Mouse (Mus musculus): ENCODE data around the gene Paqr5. TPM values are rescaled to one million over a fixed set of nuclear protein-coding genes. Genes with fewer than 3 reads are reported as not detected.

Gene Paqr5
- polyA plus RNA-seq, 1 experiment from 2014 or later = 0.25 TPM

- no peaks in the 10 kb centered on the region for H3K9me3 ChIP-seq (ENCODE audit: control insufficient read depth, low read length)
- H3K27me3 ChIP-seq (replicated peaks; ENCODE audit: control insufficient read depth, insufficient read depth, low read length) = no peaks in the 10 kb centered on the region
- 92% methylated on average over 5 of the region's 5 CpGs for WGBS
- H3K4me3 ChIP-seq (replicated peaks; ENCODE audit: low read length) = no peak overlapping the region
- H3K4me2 ChIP-seq (ENCODE audit: low read length) = no peak overlapping the region
- ATAC-seq = no peak
- H3K36me3 ChIP-seq (ENCODE audit: control insufficient read depth, insufficient read depth) = peaks cover 6% of the 10 kb centered on the region
- peaks cover 4% of the 10 kb centered on the region; the same call in 1 of the 2 replicates for H3K4me1 ChIP-seq (replicated peaks; ENCODE audit: control insufficient read depth, insufficient read depth, low read length)
- no peak overlapping the region for H3K9ac ChIP-seq (replicated peaks; ENCODE audit: low read depth, low read length)
- H3K27ac ChIP-seq (ENCODE audit: low read length) = no peak overlapping the region
Observed at GRCm38 (mm10) chr9:61919464-61919863, 107.2 kb downstream of the Paqr5 start.

DNA sequence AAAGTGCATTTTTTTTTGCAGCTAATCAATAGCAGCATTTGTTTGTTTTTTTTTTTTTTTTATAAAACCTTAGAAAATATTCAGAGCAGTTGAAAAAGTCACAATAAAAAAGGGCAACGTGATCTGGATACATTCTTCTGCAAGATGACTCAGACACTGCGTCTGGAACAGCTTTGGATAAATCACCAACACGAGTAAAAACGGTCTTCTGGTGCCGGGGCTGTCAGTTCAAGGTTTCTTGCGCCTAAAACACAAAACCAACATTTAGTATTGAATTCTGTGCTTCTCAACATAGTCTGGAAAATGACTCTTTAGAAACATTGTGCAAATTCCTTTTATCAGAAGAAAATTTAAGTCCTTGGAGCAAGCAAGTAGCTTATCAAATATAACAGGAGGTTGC, 109.2 kb downstream of the Paqr5 start:
- Histone ChIP-seq H3K27me3 (replicated peaks; ENCODE audit: control insufficient read depth, insufficient read depth, low read length) (no peaks in the 10 kb centered on the region), H3K4me1 (replicated peaks; ENCODE audit: control insufficient read depth, insufficient read depth, low read length) (peaks cover 16% of the 10 kb centered on the region), H3K4me2 (ENCODE audit: low read length) (no peak overlapping the region), H3K27ac (ENCODE audit: low read length) (no peak overlapping the region), H3K9ac (replicated peaks; ENCODE audit: low read depth, low read length) (no peak overlapping the region), H3K4me3 (replicated peaks; ENCODE audit: low read length) (no peak overlapping the region), H3K36me3 (ENCODE audit: control insufficient read depth, insufficient read depth) (peaks cover 6% of the 10 kb centered on the region), H3K9me3 (ENCODE audit: control insufficient read depth, low read length) (no peaks in the 10 kb centered on the region)
- ATAC-seq = no peak
- WGBS = 96% methylated on average over 6 of the region's 6 CpGs

DNA sequence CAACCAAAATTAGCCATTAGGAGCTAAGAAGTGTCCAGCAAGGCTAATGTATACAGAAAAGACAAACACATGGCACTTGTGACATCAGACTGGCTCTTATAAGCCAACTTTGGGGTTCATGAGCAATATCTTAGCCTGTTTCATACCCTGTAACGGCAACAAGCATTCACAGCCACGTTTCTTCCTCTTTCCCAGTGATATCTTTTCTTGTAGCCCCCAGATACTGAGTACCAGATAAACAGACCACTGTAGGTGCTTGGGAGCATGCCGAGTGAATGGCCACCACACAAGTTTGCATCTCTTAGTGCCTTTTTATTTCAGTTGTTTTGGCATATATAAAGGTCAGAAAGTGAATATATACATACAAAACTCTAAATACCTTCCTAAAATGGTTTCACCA, 109.7 kb downstream of the Paqr5 start:
- H3K27me3 ChIP-seq (replicated peaks; ENCODE audit: control insufficient read depth, insufficient read depth, low read length) = no peaks in the 10 kb centered on the region
- H3K4me1 ChIP-seq (replicated peaks; ENCODE audit: control insufficient read depth, insufficient read depth, low read length) = peaks cover 19% of the 10 kb centered on the region
- no peak overlapping the region for H3K4me2 ChIP-seq (ENCODE audit: low read length)
- H3K27ac ChIP-seq (ENCODE audit: low read length) = no peak overlapping the region
- H3K4me3 ChIP-seq (replicated peaks; ENCODE audit: low read length) = no peak overlapping the region
- ATAC-seq = no peak
- H3K9me3 ChIP-seq (ENCODE audit: control insufficient read depth, low read length) = no peaks in the 10 kb centered on the region
- no peak overlapping the region for H3K9ac ChIP-seq (replicated peaks; ENCODE audit: low read depth, low read length)
- peaks cover 10% of the 10 kb centered on the region for H3K36me3 ChIP-seq (ENCODE audit: control insufficient read depth, insufficient read depth)
- 91% methylated on average over 3 of the region's 3 CpGs for WGBS

GRCm38 (mm10) chr9:61915393-61916005, 111.2 kb downstream of the Paqr5 start:
- H3K9ac ChIP-seq (replicated peaks; ENCODE audit: low read depth, low read length) = peak overlapping the region; percentile 72; the same call in 1 of the 2 replicates
- peak overlapping the region; percentile 96; the same call in 1 of the 2 replicates for H3K27ac ChIP-seq (ENCODE audit: low read length)
- no peak for ATAC-seq
- WGBS = 40% methylated on average over 4 of the region's 4 CpGs
- H3K9me3 ChIP-seq (ENCODE audit: control insufficient read depth, low read length) = no peaks in the 10 kb centered on the region
- peaks cover 11% of the 10 kb centered on the region for H3K36me3 ChIP-seq (ENCODE audit: control insufficient read depth, insufficient read depth)
- peak overlapping the region; percentile 91 for H3K4me2 ChIP-seq (ENCODE audit: low read length)
- H3K4me1 ChIP-seq (replicated peaks; ENCODE audit: control insufficient read depth, insufficient read depth, low read length) = peaks cover 21% of the 10 kb centered on the region
- peak overlapping the region; percentile 82 for H3K4me3 ChIP-seq (replicated peaks; ENCODE audit: low read length)
- no peaks in the 10 kb centered on the region for H3K27me3 ChIP-seq (replicated peaks; ENCODE audit: control insufficient read depth, insufficient read depth, low read length)

- Histone ChIP-seq H3K9ac (replicated peaks; ENCODE audit: low read depth, low read length) (peak overlapping the region; percentile 72), H3K36me3 (ENCODE audit: control insufficient read depth, insufficient read depth) (peaks cover 11% of the 10 kb centered on the region), H3K4me3 (replicated peaks; ENCODE audit: low read length) (peak overlapping the region; percentile 82), H3K27ac (ENCODE audit: low read length) (peak overlapping the region; percentile 96), H3K27me3 (replicated peaks; ENCODE audit: control insufficient read depth, insufficient read depth, low read length) (no peaks in the 10 kb centered on the region), H3K4me2 (ENCODE audit: low read length) (peak overlapping the region; percentile 91), H3K9me3 (ENCODE audit: control insufficient read depth, low read length) (no peaks in the 10 kb centered on the region), H3K4me1 (replicated peaks; ENCODE audit: control insufficient read depth, insufficient read depth, low read length) (peaks cover 21% of the 10 kb centered on the region)
- ATAC-seq = peak; percentile 16; the same call in 1 of the 2 replicates
- 4% methylated on average over 13 of the region's 13 CpGs for WGBS
Observed at GRCm38 (mm10) chr9:61914917-61915300, 111.7 kb downstream of the Paqr5 start.

GRCm38 (mm10) chr9:61914203-61914916, 112.3 kb downstream of the Paqr5 start, which contains the start of gene Rplp1:
TSS of gene Rplp1 (minus strand) at chr9:61914542.
- ATAC-seq = peak; percentile 98
- whole genome bisulfite sequencing = under 1% methylated on average over 66 of the region's 70 CpGs
- H3K9ac ChIP-seq (replicated peaks; ENCODE audit: low read depth, low read length) = peak within 1 kb of the TSS; percentile 90
- H3K4me3 ChIP-seq (replicated peaks; ENCODE audit: low read length) = peak within 1 kb of the TSS; percentile 82
- peaks cover 21% of the 10 kb centered on the region for H3K4me1 ChIP-seq (replicated peaks; ENCODE audit: control insufficient read depth, insufficient read depth, low read length)
- peak within 1 kb of the TSS; percentile 91 for H3K4me2 ChIP-seq (ENCODE audit: low read length)
- no peaks in the 10 kb centered on the region for H3K27me3 ChIP-seq (replicated peaks; ENCODE audit: control insufficient read depth, insufficient read depth, low read length)
- no peaks in the 10 kb centered on the region for H3K9me3 ChIP-seq (ENCODE audit: control insufficient read depth, low read length)
- peak within 1 kb of the TSS; percentile 96 for H3K27ac ChIP-seq (ENCODE audit: low read length)
- H3K36me3 ChIP-seq (ENCODE audit: control insufficient read depth, insufficient read depth) = peaks cover 11% of the 10 kb centered on the region

- no peaks in the 10 kb centered on the region for H3K27me3 ChIP-seq (replicated peaks; ENCODE audit: control insufficient read depth, insufficient read depth, low read length)
- H3K36me3 ChIP-seq (ENCODE audit: control insufficient read depth, insufficient read depth) = peaks cover 9% of the 10 kb centered on the region
- no peak overlapping the region for H3K4me3 ChIP-seq (replicated peaks; ENCODE audit: low read length)
- no peaks in the 10 kb centered on the region for H3K9me3 ChIP-seq (ENCODE audit: control insufficient read depth, low read length)
- 57% methylated on average over 6 of the region's 6 CpGs for WGBS
- no peak overlapping the region for H3K9ac ChIP-seq (replicated peaks; ENCODE audit: low read depth, low read length)
- no peak overlapping the region for H3K4me2 ChIP-seq (ENCODE audit: low read length)
- H3K27ac ChIP-seq (ENCODE audit: low read length) = no peak overlapping the region
- H3K4me1 ChIP-seq (replicated peaks; ENCODE audit: control insufficient read depth, insufficient read depth, low read length) = peaks cover 21% of the 10 kb centered on the region
- ATAC-seq = no peak
Observed at GRCm38 (mm10) chr9:61911300-61912128, 115.1 kb downstream of the Paqr5 start.

- H3K9ac ChIP-seq (replicated peaks; ENCODE audit: low read depth, low read length) = no peak overlapping the region
- 47% methylated on average over 20 of the region's 20 CpGs for WGBS
- ATAC-seq = no peak
- peaks cover 9% of the 10 kb centered on the region for H3K36me3 ChIP-seq (ENCODE audit: control insufficient read depth, insufficient read depth)
- no peaks in the 10 kb centered on the region for H3K27me3 ChIP-seq (replicated peaks; ENCODE audit: control insufficient read depth, insufficient read depth, low read length)
- H3K9me3 ChIP-seq (ENCODE audit: control insufficient read depth, low read length) = no peaks in the 10 kb centered on the region
- H3K4me1 ChIP-seq (replicated peaks; ENCODE audit: control insufficient read depth, insufficient read depth, low read length) = peaks cover 21% of the 10 kb centered on the region
- H3K4me3 ChIP-seq (replicated peaks; ENCODE audit: low read length) = no peak overlapping the region
- H3K4me2 ChIP-seq (ENCODE audit: low read length) = no peak overlapping the region
- no peak overlapping the region for H3K27ac ChIP-seq (ENCODE audit: low read length)
Observed at GRCm38 (mm10) chr9:61910526-61911256, 116.0 kb downstream of the Paqr5 start.

Measured in forebrain, embryonic 16.5 days (tissue).